Mouse (Mus musculus) forebrain, postnatal 0 days (tissue): ENCODE measurements at regions not wholly inside any gene's neighbourhood (a gene's known extent, or its start where the extent isn't known, plus 50 kb on each side); places are given as distances from the start of the nearest gene placed in this dataset.

Source experiments
- ATAC-seq: fragments of 200-750 bp; cut with Nextera tagmentation; 2 replicates; pipeline ENCODE4 v1.8.0; 2017; ENCODE audit warnings: mild to moderate bottlenecking, moderate library complexity
- DNase-seq: peaks from one replicate; pipeline ENCODE4 v3.0.0-alpha.2; 2015
- H3K27ac ChIP-seq: fragments of 300-500 bp; sonication (generic); 2 replicates; pipeline ENCODE4 v1.5.1; 2014; ENCODE audit warnings: low read depth, mild to moderate bottlenecking, antibody characterized with exemption, low read length, moderate library complexity, mixed read lengths
- H3K27me3 ChIP-seq: fragments of 300-500 bp; sonication (generic); 2 replicates; pipeline ENCODE4 v1.6.1; 2014; ENCODE audit warnings: mild to moderate bottlenecking, low read length, mixed read lengths; ENCODE audit not compliant: insufficient read depth
- H3K36me3 ChIP-seq: fragments of 300-500 bp; sonication (generic); 2 replicates; pipeline ENCODE4 v1.6.1; 2014; ENCODE audit warnings: mild to moderate bottlenecking, moderate library complexity; ENCODE audit not compliant: insufficient read depth
- H3K4me1 ChIP-seq: fragments of 300-500 bp; sonication (generic); 2 replicates; pipeline ENCODE4 v1.6.1; 2014; ENCODE audit warnings: antibody characterized with exemption; ENCODE audit not compliant: insufficient read depth
- H3K4me2 ChIP-seq: fragments of 300-500 bp; sonication (generic); 2 replicates; pipeline ENCODE4 v1.6.1; 2014; ENCODE audit warnings: low read depth, mild to moderate bottlenecking, moderate library complexity
- H3K4me3 ChIP-seq: fragments of 300-500 bp; sonication (generic); 2 replicates; pipeline ENCODE4 v1.5.1; 2014; ENCODE audit warnings: low read depth, low read length, mixed read lengths
- H3K9ac ChIP-seq: fragments of 300-500 bp; sonication (generic); 2 replicates; pipeline ENCODE4 v1.6.1; 2014; ENCODE audit warnings: mild to moderate bottlenecking
- H3K9me3 ChIP-seq: fragments of 300-500 bp; sonication (generic); 2 replicates; pipeline ENCODE4 v1.6.1; 2016; ENCODE audit warnings: low read length
- CTCF ChIP-seq: sonication (generic); IDR thresholded peaks from 2 replicates; pipeline ENCODE4 v1.5.1; 2016; ENCODE audit warnings: antibody characterized with exemption, control low read depth, low read depth
- WGBS: fragments of 180-500 bp; shearing (Covaris S2); extraction: QIAGEN DNeasy Blood & Tissue Kit; methylation state at CpG from one replicate; pipeline ENCODE4 v1.1.7; 2014; 5-methylcytosine and 5-hydroxymethylcytosine counted together

DNA sequence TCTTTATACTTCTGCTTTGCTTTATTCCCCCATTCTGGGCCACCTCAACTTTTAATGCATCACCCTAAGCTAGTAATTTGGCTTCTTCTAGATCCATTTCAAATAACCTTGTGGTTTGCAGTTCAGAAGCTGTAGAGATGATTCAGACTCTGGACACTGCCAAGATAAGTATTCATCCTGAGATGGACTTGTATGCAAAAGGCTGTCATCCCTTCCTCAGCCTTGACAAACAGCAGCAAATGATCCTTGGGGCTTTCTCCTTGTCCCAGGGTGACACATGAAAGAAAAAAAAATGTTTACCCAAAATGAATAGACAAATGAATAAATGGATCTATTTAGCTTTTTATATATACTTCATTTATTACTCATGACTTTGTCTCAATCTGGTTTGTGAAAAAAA lies 120.0 kb upstream of the Erbb4 start:
- no peaks in the 10 kb centered on the region for H3K36me3 ChIP-seq
- no peaks in the 10 kb centered on the region for H3K9me3 ChIP-seq
- H3K27ac ChIP-seq: no peak overlapping the region
- H3K9ac ChIP-seq: no peak overlapping the region
- no peak overlapping the region for H3K4me2 ChIP-seq
- no peaks in the 10 kb centered on the region for H3K27me3 ChIP-seq
- no peak for DNase-seq
- no peak for ATAC-seq
- H3K4me3 ChIP-seq: no peak overlapping the region
- no peak for TF ChIP-seq CTCF
- H3K4me1 ChIP-seq: no peaks in the 10 kb centered on the region

GRCm38 (mm10) chr1:69212896-69213500 lies 105.1 kb upstream of the Erbb4 start:
- ATAC-seq: no peak
- Histone ChIP-seq H3K4me1 (no peaks in the 10 kb centered on the region), H3K9me3 (no peaks in the 10 kb centered on the region), H3K9ac (no peak overlapping the region), H3K4me3 (no peak overlapping the region), H3K36me3 (no peaks in the 10 kb centered on the region), H3K4me2 (no peak overlapping the region), H3K27ac (no peak overlapping the region), H3K27me3 (no peaks in the 10 kb centered on the region)
- no peak for DNase-seq
- no peak for TF ChIP-seq CTCF
- 76% methylated on average over 1 of the region's 1 CpGs for WGBS

- no peak overlapping the region for H3K9ac ChIP-seq
- H3K4me2 ChIP-seq: no peak overlapping the region
- no peaks in the 10 kb centered on the region for H3K4me1 ChIP-seq
- H3K27me3 ChIP-seq: no peaks in the 10 kb centered on the region
- H3K9me3 ChIP-seq: no peaks in the 10 kb centered on the region
- DNase-seq (peak; percentile 3), ATAC-seq (peak; percentile 56; the same call in 1 of the 2 replicates)
- WGBS: 52% methylated on average over 2 of the region's 2 CpGs
- no peak for TF ChIP-seq CTCF
- no peaks in the 10 kb centered on the region for H3K36me3 ChIP-seq
- no peak overlapping the region for H3K27ac ChIP-seq
- H3K4me3 ChIP-seq: no peak overlapping the region
These were observed 94.9 kb upstream of the Erbb4 start for GRCm38 (mm10) chr1:69202745-69203144.

DNA sequence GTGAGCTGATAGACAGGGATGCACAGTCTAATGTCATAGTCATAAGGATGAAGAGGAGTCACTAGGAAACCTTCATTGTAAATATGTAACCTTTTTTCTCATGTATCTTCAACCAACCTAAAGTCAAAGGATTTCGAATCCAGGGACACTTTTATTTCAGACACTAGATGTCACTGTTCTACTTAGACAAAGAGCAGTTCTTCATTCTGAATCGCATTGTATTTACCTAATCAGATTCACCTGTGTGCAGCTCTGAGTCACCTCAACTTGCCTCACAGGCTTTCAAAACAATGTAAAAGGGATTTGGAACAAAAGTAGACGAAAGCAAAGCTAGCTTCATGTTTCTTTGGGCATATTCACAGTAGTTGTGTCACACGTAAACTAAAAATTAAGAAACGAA lies 57.3 kb upstream of the Erbb4 start:
- H3K4me1 ChIP-seq: no peaks in the 10 kb centered on the region
- H3K36me3 ChIP-seq: no peaks in the 10 kb centered on the region
- peak; percentile 60 for TF ChIP-seq CTCF
- DNase-seq (peak; percentile 50), ATAC-seq (peak; percentile 45; the same call in 1 of the 2 replicates)
- H3K27me3 ChIP-seq: no peaks in the 10 kb centered on the region
- no peak overlapping the region for H3K4me2 ChIP-seq
- no peak overlapping the region for H3K27ac ChIP-seq
- no peak overlapping the region for H3K9ac ChIP-seq
- 46% methylated on average over 5 of the region's 5 CpGs for WGBS
- no peak overlapping the region for H3K4me3 ChIP-seq
- no peaks in the 10 kb centered on the region for H3K9me3 ChIP-seq
